Mouse (Mus musculus) layer of hippocampus, adult 9-11 months (tissue): ENCODE data around the gene Vmn1r214.

Source experiments
- DNase-seq: peaks from one replicate; pipeline ENCODE4 v3.0.0; 2022

The Vmn1r214 gene

DNA sequence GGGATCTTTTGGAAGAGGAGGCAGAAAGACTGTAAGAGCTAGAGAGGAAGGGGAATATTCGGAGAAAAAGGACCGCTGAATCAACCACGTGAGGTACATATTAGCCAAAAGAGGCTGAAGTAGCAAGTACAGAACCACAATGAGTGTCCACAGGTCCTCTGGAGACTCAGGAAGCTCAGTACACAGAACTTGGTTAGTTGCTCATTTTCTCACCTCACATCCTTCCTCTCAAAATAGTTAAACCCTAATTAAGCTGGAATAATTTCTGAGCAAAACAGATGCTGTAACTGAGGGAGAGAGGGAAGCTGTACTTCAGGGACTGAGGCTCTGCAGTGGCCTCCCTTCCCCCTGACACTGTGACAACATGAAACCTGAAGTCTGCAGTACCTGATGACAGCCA lies at the start of gene Vmn1r214:
Vmn1r214 (plus strand) TSS at position 301 of the 400 bp plus-strand sequence.
- no peak for DNase-seq

DNA sequence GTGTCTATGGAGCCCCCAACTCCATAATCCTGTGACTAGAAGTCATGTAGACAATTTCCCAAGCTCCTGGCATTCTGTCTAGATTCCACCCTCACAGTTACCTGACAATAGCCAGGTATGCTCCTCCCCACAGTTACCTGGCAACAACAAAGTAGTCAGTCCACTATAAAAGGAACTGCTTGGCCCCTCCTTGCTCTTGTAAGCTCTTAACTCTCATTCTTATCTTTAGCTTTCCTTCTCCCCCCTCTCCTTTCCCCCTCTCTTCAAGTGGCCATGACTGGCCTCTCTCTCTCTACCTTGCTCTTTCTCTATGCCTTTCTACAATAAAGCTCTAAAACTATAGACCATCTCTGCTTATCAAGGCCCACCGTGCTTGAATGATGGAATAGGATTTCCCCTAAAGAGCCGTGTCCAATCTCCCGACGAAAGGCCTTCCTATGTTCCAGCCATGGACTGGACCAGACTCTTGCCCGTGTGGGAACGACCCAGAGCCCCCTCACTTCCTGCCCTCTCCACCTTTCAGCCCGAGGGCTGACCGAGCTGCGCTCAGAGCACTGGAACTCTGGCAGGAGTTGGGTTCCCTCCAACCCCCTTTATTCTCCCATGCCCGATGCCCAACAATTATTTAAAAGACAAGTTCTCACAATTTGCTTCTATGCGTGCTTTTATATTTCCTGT lies 39.9 kb upstream of the Vmn1r214 start:
- no peak for DNase-seq

DNA sequence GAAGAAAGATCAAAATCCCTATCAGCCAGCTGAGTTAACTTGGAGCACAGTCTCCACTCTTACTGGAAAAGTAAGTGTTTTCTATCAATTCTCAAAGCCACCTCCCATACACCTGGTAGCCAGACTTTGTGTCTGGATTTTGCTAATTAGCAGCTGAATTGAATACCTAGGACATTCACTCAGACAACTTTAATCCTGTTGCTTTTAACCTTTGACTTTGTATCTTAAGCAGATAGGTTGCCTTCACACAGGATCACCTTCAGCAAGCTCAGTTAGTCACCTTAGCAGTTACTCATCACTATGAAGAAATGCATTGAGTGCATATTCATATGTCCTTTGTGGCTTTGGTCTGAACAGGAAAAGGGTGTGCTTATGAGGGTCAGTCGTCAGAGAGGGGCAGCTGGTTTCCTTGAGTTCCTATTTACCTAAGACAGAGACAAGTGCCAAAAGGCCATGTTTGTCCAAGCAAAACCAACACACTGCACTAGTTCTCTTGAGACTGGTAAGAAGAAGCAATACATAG lies 38.0 kb upstream of the Vmn1r214 start:
- DNase-seq: no peak

DNA sequence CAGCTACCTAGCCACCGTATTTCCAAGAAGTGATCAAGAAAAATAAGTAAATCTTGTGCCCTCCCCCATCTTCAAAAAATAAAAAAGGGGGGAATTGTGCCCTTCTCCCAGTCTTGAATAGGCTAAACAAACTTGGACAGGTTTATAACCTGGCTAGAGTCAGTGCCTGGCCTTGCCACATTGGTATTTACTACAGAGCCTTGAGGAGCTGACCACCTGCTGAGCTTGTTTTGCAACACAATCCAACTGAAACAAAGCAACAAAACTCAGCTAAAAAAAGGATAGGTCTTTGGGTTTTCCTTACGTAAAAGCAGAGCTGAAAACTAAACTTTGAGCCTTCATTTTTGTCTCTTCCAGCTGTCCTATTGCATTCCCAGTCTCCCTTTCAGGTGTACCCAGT lies 37.5 kb upstream of the Vmn1r214 start:
- no peak for DNase-seq

DNA sequence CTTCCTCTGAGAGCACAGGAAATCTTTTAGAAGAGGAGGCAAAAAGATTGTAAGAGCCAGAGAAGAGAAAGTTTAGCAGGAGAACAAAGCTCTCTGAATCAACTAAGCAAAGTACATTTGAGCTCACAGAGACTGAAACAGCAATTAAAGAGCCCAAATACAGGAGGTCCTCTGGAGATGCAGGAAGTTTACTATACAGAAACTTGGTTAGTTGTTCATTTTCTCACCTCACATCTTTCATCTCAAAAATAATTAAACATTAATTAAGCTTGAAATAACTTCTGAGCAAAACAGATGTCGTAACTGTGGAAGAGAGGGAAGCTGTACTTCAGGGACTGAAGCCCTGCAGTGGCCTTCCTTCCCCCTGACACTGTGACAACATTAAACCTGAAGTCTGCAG lies 22.9 kb upstream of the Vmn1r214 start, which contains the start of gene Vmn1r213:
Vmn1r213 (plus strand) TSS at position 301 of the 400 bp plus-strand sequence.
- no peak for DNase-seq

DNA sequence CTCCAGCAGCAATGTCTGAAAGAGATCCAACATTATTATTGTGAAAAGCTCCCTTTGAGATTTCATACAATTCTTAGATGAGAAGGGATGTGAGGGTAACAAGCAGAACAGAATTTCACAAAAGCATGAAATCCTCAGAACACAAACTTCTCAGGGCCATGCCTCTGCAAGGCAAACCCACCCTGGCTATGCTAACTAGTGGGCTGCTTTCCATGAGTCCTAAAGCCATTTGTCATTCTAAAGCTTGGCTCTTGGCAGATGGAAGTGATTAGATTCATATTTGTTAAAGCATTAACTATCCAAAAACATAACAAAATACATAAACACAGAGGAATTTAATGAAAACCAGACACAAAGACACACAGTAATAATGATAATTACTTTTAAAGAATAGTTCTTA lies 12.1 kb upstream of the Vmn1r214 start:
- no peak for DNase-seq

DNA sequence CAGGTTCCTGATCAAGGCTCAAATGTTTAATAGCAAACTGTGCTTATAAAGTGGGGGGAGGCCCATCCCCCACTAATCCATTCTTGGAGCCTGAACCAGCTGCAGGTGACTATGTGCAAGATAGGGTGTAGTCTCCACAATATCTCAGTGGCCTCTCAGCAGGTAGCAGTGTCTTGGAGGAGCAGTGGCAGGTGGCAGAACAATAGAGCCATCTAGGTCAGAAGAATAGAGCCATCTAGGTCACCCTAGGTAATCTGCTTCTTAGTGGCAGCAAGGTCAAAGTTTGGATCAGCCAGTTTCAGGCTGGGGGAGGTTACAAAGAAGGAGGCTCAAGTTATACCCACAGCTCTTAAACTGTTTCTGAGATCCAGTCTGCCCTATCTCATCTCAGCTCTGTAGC lies 5.4 kb upstream of the Vmn1r214 start:
- no peak for DNase-seq

DNA sequence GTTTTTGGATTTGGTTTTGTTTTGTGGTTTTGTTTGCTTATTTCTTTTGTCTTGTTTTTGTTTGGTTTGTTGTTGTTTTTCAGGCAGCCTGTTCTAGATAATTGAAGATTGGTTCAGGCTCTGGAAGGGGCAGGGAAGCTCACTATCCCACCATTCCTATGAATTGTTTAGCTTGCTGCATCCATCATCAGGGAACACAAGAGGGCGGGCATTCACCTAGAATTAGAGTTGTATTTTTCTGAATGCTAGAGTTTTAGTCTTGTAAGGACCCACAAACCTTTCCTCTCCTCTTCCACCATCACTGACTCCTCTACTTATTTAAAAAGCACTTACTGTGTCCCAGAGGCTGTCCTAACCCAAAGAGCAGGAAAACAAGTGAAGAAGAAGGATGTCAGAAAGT lies 27.6 kb downstream of the Vmn1r214 start:
- no peak for DNase-seq

DNA sequence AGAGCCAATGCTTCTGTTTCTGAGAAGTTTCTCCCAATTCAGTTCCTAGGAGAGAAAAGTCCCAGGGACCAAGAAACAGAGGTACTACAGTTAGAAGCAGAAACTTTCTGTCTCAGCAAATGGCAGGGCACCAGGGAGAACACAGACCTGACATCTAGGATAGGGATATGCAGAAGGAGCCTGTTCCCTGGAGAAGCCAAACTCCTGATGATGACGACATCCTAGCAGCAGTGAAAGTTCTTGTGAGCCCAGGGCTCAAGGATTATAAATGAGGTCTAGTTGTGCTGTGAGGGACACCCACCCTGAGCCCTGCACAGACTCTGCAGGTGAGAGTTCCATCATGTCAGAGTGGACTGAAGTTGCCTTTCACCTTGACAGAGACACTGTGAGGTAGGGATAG lies 37.5 kb downstream of the Vmn1r214 start, which contains the start of gene Vmn1r215:
Vmn1r215 (plus strand) TSS at position 301 of the 400 bp plus-strand sequence.
- DNase-seq: no peak

DNA sequence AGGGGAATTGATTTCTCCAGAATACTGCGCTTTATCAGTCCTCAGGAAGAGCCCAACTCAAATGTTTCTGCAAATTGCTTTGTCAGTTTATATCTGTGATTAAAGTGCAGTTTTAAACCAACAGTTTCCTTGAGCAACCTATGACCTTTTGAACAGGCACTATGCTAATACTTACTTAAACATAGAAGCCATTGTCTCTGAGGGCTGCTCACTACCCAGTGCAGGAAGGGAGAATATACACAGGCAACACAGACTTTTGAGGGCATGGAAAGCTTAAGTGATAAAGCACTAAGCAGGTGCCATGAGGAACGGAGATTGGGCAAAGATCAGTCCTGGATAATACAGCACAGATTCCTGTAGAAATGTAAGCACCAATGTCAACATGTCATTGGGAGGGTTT lies 39.1 kb downstream of the Vmn1r214 start:
- DNase-seq: no peak
